Mouse (Mus musculus) c-Kit-positive CD71-positive TER-119-positive erythroid progenitor cells, embryonic 14.5 days (primary cell): ENCODE measurements around the gene Ppp4c.
"Not testable (repeated sequence)": the region's sequence is repeated elsewhere in the genome, so short reads cannot be mapped to it uniquely, and the experiment has no call there.

Experiments used
- DNase-seq: peaks from one replicate; pipeline ENCODE4 v3.0.0-alpha.2; 2013; ENCODE audit warnings: low spot score

Ppp4c gene

DNA sequence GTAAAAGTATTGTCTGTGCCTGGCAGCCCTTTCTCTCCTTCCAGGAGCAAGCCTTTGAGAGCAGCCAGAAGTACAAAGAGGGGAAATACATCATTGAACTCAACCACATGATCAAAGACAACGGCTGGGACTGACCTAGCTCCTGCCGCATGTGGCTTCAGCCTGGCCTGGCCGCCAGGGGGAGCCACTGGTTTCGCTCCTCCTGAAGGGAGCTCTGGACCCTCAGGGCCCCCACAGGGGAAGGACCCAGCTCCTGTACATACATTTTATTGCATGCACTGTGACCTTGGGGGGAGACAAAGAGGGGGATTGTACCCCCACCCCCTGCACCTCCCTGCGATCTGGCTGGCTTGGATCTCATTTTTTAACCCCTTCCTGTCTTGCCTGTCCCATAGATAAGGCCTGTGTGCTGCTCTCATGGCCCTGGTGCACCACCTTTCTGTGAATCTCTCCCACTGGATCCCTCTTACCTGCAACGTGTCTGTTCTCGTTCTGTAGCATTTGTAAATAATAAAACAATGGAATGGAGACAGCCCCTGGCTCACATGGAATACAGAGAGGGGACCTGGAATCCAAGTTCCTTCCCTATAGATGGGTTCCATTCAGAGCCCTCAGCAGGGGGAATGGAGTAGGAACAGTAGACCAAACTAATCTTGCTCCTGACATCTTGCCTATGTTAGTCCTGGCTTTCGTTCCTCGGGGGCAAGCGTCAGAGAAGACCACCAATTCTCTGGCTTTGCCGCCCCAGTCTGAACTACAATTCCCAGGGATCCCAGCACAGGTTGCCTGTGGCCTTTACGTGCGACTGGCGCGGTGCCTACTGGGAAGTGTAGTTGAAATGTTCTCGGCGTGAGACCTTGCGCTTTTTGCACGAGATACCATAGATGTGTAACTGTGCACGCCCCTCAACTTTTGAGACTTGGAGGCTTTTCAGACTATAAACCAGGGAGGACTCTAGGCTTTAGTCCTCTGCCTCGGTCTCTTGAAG is 12.0 kb downstream of the Ppp4c start:
- peak; percentile 82 for DNase-seq

DNA sequence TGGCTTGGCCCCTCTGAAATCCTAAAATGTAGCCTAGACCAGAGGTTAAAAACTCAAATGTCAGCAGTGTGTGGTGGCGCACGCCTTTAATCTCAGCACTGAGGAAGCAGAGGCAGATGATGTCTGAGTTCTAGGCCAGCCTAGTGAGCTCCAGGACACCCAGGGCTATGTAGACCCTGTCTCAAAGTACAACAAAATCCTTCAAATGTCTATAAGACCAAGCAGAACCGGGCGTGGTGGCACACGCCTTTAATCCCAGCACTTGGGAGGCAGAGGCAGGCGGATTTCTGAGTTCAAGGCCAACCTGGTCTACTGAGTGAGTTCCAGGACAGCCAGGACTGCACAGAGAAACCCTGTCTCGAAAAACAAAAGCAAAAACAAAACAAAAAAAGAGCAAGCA is 13.2 kb downstream of the Ppp4c start:
- not testable (repeated sequence) for DNase-seq

DNA sequence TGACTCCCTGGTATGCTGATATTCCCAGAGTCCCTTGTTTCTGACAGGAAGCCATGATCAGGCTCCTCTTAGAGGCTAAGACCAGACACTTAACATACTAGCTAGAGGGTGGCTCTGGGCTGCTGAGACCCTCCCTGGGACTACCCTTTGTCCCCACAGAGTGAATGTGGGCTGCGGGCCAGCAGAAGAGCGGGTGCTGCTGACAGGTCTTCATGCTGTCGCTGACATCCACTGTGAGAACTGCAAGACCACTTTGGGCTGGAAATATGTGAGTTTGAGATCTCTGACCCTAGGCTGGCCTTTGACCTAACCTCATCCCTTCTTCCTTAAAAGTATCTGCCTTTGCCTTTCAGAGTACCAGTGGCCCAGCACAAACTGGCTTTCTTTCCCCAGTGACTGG is 14.1 kb downstream of the Ppp4c start:
- no peak for DNase-seq

DNA sequence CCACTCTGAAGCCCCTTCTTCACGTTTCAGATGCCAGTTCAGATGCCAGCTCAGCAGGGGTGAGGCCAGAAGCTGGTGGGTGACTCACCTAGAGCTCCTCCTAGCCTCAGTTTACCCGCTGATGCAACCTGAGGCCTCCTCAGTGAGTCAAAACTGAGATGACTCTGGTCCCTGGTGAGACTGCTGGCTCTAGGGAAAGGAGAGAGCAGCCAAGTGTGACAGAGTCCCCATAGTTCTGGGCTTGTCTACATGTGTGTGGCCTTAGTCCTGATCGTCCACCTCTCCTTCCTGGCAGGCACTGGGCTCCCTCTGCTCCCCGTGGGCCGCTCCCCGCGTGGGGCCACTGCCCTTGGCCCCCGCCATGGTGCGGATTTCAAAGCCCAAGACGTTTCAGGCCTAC is 14.8 kb downstream of the Ppp4c start:
- DNase-seq = no peak

DNA sequence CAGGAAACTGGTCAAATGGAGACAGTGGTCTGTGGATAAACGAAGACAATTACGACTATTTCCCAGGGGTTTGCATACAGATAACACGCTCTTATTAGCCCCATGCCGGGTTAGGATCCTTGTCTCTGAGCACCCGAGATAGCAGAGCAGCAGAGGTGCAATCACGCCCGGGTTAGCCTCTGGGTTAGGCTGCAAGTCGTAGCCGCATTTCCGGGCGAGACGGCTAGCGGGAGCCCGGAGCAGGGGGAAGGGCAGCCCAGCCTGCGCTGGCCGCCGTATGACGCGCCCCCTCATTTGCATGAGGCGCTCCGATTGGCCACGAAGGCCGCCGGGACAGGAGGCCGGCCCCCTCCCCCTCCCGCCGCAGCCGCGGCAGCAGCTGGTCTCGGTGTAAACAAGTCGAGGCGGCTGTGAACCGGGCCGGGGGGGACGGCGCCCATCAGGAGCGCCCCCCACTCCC is 15.7 kb downstream of the Ppp4c start, which contains the start of gene Ypel3:
Gene Ypel3 (plus strand): TSS at position 358 of the 460 bp plus-strand sequence.
- DNase-seq = peak; percentile 84

DNA sequence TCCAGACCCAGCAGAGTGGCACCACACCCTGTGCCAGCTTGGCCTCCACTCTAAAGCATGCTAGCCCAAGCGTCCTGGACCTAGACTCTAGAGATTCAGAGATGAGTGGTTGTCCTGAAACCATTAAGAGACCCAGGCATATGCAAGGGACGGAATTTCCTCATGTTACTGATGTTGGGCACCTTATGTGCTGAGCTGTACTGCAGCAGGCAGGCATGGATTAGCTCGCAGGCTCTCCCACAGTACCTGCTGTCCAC is 16.4 kb downstream of the Ppp4c start:
- DNase-seq = no peak

DNA sequence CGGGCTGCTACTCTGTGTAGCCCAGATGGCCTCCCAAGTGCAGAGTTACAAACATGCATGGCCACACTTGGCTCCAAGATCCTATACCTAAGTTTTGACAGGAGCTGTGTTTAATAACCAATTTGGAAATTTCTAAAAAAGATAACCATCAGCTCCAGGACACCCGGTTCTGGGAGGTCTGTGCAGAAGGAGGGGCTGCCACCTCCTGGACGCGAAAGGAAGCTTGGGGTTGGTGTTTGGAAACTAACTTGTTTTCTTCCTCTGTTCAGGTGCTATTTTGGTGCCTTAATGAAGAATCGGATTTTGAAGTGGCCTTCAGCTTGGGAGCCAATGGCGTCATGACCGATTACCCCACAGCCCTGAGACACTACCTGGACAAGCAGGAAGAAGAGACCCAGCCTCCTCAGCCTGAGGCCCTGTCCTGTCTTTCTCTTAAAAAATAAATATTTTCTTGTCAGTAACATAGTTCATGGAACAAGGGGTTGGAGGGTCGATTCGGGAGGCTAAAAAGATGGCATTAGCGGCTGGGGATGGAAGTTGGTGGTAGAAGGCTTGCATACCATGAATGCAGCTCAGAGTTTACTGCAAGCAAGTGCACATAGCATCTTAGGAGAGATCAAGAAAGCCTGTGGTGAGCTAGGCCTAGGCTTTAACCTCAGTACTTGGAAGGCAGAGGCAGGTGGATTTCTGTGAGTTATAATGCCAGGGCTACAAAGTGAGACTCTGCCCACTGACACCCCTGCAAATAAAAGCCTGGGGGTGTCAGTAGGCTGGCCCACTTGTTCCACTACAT is 16.9 kb downstream of the Ppp4c start:
- no peak for DNase-seq

DNA sequence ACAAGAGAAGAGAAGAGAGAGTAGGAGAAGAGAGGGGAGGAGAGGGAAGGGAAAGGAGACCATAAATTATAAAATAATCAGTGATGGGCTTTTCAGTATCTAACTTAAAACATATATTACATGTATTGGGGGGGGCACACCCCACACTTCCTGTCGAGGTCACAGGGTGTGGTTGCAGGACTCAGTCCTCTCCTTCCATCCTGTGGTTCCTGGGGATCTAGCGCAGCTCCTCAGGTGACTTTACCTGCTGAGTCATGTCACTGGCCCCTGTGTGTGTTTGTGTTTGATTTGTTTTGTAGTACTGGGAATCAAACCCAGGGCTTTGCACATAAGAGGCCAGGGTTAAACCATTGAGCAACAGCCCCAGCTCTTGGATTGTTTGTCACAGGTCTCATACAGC is 17.8 kb downstream of the Ppp4c start:
- no peak for DNase-seq

DNA sequence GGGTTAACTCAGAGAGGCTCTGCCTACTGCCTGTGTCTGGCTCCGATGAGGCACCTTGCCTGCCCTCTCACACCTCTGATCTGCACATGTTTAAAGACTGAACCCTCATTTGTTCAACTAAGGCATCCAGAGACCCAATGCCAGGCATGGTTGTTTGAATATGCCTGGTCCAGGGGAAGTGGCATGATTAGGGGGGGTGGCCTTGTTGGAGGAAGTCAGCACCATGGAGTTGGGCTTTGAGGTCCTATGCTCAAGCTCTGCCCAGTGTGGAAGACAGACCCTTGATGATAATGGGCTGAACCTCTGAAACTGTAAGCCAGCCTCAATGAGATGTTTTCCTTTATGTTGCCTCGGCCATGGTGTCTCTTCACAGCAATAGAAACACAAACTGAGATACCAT is 18.9 kb downstream of the Ppp4c start:
- no peak for DNase-seq

DNA sequence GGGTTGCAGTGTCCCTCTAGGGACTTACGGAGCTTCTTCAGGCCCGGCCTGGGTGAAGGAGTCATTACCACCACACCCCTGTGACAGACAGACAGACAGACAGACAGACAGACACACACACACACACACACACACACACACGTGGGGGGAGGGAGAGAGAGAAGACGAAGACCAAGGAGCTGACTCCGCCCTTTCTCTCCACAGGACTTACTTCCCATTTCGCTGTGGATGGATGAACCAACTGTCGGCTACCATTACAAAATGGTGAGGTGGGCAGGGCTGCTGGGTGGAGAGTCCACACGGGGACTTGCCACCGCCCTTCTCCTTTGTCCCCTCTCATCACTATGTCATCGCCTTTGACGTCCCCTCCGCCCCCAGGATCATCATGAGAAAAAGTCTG is 21.5 kb downstream of the Ppp4c start:
- no peak for DNase-seq

DNA sequence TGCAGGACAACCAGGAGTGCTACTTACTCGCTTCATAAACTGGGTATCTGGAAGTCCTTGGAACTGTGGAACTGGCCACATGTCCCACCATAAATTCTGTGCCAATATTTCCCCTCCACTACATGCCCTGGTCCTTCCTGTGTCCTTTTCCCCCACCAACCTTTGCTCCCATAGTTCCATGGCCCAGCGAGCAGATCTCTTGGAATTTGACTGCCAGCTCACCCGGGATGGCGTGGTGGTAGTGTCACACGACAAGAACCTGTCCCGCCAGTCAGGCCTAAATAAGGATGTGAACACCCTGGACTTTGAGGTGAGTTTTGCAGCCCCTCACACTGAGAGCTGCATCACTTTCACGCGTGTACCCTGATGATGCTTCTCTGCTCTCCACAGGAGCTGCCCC is 25.3 kb downstream of the Ppp4c start:
- DNase-seq = no peak

DNA sequence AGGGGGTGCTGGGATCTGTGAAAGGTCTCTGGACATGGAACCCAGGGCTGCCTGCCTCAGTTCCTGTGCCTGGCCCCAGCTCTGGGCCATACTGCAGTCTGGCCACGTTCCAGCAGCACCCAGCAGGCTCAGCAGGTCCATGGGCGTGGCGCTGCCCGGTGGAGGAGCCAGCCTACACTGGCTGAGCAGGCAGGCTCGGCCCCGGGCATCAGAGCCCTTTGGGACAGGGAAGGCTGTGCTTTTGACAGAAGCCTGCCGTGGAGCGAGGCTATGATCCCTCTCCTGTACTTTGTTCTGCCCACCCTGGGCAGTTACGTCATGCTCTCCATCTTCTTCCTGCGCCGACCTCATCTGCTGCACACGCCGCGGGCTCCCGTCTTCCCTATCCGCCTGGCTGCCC is 26.1 kb downstream of the Ppp4c start, which contains the start of gene Gdpd3:
Gene Gdpd3 (plus strand): TSS at position 134 of the 400 bp plus-strand sequence.
- no peak for DNase-seq

DNA sequence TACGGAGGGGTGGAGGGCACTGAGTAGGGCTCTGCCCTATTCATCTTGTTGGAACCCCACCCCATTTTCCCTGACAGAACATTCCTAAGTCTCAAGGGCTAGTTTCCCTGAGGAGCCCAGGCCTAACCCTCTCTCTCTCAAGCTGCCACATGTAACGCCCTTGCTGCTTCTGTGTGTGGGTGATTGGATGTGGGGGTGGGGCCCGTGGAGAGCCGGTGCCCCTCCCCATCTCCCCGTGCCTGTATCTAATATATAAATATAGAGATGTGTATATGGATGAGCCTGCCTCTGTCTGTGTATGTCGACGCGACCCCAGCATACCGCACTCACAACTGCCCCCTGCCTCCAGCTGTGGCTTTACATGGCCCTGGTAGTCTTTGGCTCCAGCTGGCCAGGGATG is 26.8 kb downstream of the Ppp4c start:
- DNase-seq = no peak

DNA sequence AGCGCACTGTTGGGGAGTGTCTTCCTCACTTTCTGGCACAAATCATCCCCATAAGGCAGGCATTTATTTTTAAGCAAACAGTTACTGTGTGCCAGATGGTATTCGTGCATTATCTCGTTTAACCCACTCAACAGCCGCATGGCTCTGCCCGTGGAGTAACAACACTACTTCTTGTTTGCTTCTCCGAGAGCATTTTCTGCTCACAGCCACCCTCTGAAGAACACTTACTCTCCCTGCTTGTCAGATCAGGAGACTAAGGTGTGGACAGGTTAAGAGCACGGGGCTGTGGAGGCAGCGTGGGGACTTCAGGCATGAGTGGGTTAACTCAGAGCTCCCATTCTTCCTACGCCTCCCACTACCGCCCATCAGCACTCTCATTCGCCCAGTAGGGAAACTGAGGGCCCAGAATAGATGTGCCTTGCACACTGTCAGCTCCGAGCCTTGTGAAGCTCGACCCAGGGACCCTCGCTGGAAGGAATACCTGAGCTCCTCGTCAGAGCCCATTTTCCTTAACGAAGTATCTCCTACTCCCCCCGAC is 29.8 kb downstream of the Ppp4c start:
- no peak for DNase-seq

DNA sequence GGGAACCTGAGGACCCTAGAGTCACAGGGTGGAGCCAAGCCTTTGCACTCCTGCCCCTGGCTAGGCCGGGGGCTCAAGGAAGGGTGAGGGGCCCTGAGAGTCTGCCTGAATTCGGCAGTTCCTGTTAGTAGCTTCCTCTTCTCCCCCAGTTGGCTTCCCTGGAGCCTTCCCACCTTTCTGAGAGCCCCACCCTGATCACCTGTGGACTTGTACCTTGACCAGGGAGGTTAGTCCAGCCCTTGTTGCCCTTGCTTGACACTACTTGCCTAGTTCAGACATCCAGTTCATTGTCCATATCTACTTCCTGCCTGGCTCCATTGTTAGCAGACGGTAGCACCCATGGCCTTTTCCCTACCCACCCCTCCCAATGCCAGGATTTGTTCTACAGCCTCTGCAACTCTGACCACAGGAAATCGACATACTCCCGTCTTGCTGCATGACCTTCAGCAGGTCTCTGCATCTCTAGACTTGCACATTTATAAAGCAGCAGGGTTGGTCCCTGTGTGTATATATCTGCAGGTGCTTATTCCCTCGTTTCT is 30.7 kb downstream of the Ppp4c start:
- no peak for DNase-seq

DNA sequence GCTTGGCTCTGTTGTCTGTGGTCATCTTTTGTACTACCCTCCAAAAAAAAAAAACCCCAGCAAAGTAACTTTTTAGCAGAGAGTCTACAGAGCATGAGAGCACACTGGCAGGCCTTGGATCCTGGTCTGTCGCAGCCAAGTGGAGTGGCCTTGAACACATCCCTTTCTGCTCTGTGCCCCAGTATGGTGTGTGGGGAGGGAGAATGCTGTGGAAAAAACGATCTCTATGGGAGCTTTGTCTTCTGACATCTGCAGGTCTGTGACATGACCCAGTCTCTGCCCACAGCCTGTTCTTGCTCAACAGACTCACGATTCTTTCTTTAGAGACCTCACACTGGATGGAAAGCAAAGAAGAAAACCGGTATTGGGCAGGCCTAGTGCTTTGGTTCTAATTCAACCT is 31.3 kb downstream of the Ppp4c start:
- DNase-seq = no peak

DNA sequence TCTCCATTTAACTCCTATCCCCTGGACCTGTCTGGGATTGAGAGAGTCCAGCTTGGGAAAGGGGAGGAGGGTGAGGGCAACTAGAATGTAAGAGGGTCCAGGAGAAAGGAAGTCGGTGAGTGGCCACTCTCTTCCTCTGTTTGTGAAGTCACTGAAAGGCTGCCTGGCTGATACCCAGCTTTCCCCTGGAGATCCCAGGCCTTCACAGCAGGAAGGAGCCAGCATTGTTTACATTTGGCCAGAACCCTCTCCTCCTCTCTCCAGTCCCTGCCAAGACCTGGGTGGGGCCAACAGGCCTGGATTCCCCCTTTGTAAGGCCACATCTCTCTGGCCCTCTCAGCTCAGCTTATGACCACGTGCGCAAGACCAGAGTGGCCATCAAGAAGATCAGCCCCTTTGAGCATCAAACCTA is 31.9 kb downstream of the Ppp4c start:
- DNase-seq = no peak

DNA sequence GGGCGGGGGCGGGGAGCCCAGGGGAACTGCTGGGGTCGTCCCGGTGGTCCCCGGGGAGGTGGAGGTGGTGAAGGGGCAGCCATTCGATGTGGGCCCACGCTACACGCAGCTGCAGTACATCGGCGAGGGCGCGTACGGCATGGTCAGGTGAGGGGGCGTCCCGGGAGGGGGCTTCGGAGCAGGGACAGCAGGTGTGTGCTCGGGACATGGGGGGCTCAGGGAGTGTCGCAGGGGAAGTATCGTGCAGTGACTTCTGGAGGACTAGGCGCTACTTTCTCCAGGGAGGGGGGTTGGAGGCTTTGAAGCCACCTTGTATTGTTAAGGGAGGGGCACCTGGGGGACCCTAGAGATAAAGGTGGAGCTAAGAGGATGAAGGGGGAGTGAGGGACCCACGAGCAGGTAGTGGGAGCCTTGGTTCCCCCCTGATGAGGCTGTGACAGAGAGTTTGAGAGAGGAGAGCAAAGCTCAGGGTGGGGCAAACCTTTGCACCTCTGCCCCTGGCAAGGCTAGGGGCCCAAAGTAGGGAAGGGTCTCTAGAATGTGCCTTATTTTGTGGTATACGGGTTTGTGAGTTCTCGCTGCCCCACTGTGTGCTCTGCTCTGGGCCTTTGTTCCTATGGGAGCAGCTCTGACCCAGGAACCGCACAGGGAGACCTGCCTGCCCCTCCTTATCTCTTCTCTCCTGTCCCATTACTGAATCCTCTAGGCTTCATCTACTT is 32.5 kb downstream of the Ppp4c start:
- DNase-seq = peak; percentile 28

DNA sequence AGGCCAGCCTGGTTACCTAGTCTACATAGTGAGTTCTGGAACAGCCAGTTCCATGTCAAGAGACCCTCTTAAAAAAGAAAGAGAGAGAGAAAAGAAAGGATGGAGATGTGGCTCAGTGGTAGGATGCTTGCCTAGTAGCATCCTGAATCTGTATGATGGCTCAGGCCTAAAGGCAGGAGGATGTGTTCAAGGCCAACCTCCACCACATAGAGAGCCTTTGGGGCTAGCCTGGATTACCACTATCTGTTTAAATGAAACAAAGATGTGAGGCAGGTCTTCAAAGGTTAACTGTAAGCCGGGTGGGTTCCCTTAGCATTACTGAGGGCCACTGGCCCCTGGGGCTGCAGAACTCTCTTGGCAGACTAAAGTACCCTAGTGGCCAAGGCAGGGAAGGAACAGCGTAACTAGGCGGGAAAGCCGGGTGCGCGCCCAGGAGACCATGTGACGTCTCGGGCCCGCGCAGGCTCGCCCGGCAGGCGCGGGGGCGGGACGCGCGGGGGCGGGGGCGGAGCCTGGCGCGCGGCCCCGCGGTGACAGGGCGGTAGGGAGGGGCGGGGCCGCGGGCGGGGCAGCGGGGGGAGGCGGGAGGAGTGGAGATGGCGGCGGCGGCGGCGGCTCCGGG is 33.1 kb downstream of the Ppp4c start, which contains the start of gene Mapk3:
Gene Mapk3 (plus strand): TSS at position 552 of the 622 bp plus-strand sequence.
- DNase-seq = peak; percentile 90

DNA sequence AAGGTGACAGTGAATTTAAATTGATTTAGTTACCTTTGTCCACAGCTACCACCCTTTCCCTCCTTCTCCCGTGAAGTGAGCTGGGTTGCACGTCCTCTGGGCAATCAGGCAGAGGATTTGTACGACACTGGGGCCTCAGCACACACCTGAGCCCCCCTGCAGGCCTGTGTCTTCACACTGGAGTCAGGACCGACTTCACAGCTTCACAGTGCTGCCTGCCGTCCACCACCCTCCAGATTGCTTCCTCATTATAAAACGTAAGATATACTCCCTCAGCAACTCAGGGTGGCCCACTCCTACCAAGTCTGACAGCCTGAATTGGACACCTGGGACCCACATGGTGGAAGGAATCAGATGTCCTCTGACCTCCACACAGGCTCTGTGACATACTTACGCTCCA is 33.8 kb downstream of the Ppp4c start:
- DNase-seq = no peak

DNA sequence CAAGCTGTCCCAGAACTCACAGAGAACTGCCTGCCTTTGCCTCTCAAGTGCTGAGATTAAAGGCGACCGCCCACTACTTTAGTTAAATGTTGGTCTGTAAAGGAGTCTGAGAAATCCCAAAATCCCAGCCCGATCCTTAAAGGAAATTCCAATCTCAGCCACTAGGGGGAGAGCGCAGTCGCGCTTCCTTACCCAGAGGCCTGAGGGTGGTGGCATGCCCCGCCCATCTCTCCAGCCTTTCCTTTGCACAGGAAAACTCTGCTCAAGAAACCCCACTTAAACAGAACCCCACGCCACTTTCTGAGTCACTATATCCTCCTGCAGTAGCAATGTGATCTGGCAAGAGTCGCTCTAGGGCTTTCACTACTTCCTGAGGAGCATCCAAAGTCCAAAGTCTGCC is 37.4 kb downstream of the Ppp4c start:
- peak; percentile 72 for DNase-seq
